Mouse (Mus musculus): Measurements from ENCODE around the gene Sh3glb1.

Sh3glb1 gene

GRCm38 (mm10) chr3:144686146-144686545 is 34.0 kb downstream of the Sh3glb1 start:
- POLR2A ChIA-PET, result interaction anchor here in 1 of 4 experiments (1.9 kb wide), 1 partner anchor 33 kb away, joined by 4 read pairs; no protein-coding TSS in a partner anchor
- CTCF ChIA-PET, result interaction anchor here in 1 of 4 experiments (1.1 kb wide), 1 partner anchor 35 kb away, joined by 3 read pairs; no protein-coding TSS in a partner anchor

GRCm38 (mm10) chr3:144683136-144683814 is 36.9 kb downstream of the Sh3glb1 start:
- POLR2A ChIA-PET, result interaction anchor here in 1 of 4 experiments (1.0 kb wide), 1 partner anchor 9 kb away, joined by 3 read pairs; no protein-coding TSS in a partner anchor
- CTCF ChIA-PET, result no interaction called here

- ChIA-PET CTCF (no interaction called here), POLR2A (interaction anchor here in 2 of 4 experiments (0.5 to 1.2 kb wide), 4 partner anchors 8 to 96 kb away, joined by 3 to 6 read pairs (median 3); no protein-coding TSS in a partner anchor)
Measured at GRCm38 (mm10) chr3:144681542-144681941, 38.6 kb downstream of the Sh3glb1 start.

GRCm38 (mm10) chr3:144679701-144680159 is 40.4 kb downstream of the Sh3glb1 start:
- ChIA-PET CTCF (interaction anchor here in 1 of 4 experiments (0.8 kb wide), 1 partner anchor 10 kb away, joined by 3 read pairs; no protein-coding TSS in a partner anchor), POLR2A (interaction anchor here in 2 of 4 experiments (1.1 to 1.9 kb wide), 2 partner anchors 9 to 36 kb away, joined by 3 to 4 read pairs; no protein-coding TSS in a partner anchor)

GRCm38 (mm10) chr3:144679137-144679536 is 41.0 kb downstream of the Sh3glb1 start:
- CTCF ChIA-PET, result no interaction called here
- POLR2A ChIA-PET, result interaction anchor here in 1 of 4 experiments (1.9 kb wide), 1 partner anchor 36 kb away, joined by 4 read pairs; no protein-coding TSS in a partner anchor

- ChIA-PET CTCF (no interaction called here), POLR2A (no interaction called here)
Measured at GRCm38 (mm10) chr3:144677751-144678150, 42.4 kb downstream of the Sh3glb1 start.

- ChIA-PET POLR2A (interaction anchor here in 1 of 4 experiments (0.9 kb wide), 1 partner anchor 12 kb away, joined by 5 read pairs; no protein-coding TSS in a partner anchor), CTCF (no interaction called here)
Measured at GRCm38 (mm10) chr3:144676249-144676648, 43.9 kb downstream of the Sh3glb1 start.

- ChIA-PET POLR2A (interaction anchor here in 1 of 4 experiments (0.7 kb wide), 1 partner anchor 446 kb away, joined by 5 read pairs; no protein-coding TSS in a partner anchor), CTCF (interaction anchor here in 1 of 4 experiments (0.7 kb wide), 1 partner anchor 309 kb away, joined by 9 read pairs; no protein-coding TSS in a partner anchor)
Measured at GRCm38 (mm10) chr3:144672016-144672415, 48.1 kb downstream of the Sh3glb1 start.

- CTCF ChIA-PET, result no interaction called here
- POLR2A ChIA-PET, result interaction anchor here in 1 of 4 experiments (0.7 kb wide), 1 partner anchor 302 kb away, joined by 3 read pairs; no protein-coding TSS in a partner anchor
Measured at GRCm38 (mm10) chr3:144669944-144670874, 49.9 kb downstream of the Sh3glb1 start.

- ChIA-PET POLR2A (interaction anchor here in 2 of 4 experiments (0.5 to 1.1 kb wide), 3 partner anchors 8 to 544 kb away, joined by 3 to 6 read pairs (median 3); no protein-coding TSS in a partner anchor), CTCF (no interaction called here)
Measured at GRCm38 (mm10) chr3:144669457-144669864, 50.7 kb downstream of the Sh3glb1 start.

GRCm38 (mm10) chr3:144668949-144669348 is 51.2 kb downstream of the Sh3glb1 start:
- CTCF ChIA-PET, result no interaction called here

GRCm38 (mm10) chr3:144668039-144668438 is 52.1 kb downstream of the Sh3glb1 start:
- CTCF ChIA-PET, result no interaction called here

More at GRCm38 (mm10) chr3:144668949-144669348, 51.2 kb downstream of the Sh3glb1 start:
- POLR2A ChIA-PET, result interaction anchor here in 1 of 4 experiments (0.5 to 1.1 kb wide), 2 partner anchors 8 to 544 kb away, joined by 3 to 6 read pairs; no protein-coding TSS in a partner anchor

GRCm38 (mm10) chr3:144664363-144665299 is 55.5 kb downstream of the Sh3glb1 start:
- CTCF ChIA-PET, result interaction anchor here in 1 of 4 experiments (0.5 kb wide), 1 partner anchor 35 kb away, joined by 3 read pairs; no protein-coding TSS in a partner anchor
- POLR2A ChIA-PET, result no interaction called here

More at GRCm38 (mm10) chr3:144668039-144668438, 52.1 kb downstream of the Sh3glb1 start:
- POLR2A ChIA-PET, result interaction anchor here in 1 of 4 experiments (0.6 kb wide), 1 partner anchor 130 kb away, joined by 3 read pairs; no protein-coding TSS in a partner anchor

- ChIA-PET POLR2A (no interaction called here), CTCF (interaction anchor here in 1 of 4 experiments (0.5 kb wide), 1 partner anchor 34 kb away, joined by 3 read pairs; no protein-coding TSS in a partner anchor)
Measured at GRCm38 (mm10) chr3:144663415-144664093, 56.6 kb downstream of the Sh3glb1 start.

GRCm38 (mm10) chr3:144662215-144662852 is 57.8 kb downstream of the Sh3glb1 start:
- CTCF ChIA-PET, result no interaction called here
- POLR2A ChIA-PET, result interaction anchor here in 2 of 4 experiments (0.5 to 1.3 kb wide), 2 partner anchors 10 to 76 kb away, joined by 4 to 6 read pairs; no protein-coding TSS in a partner anchor

- ChIA-PET POLR2A (interaction anchor here in 1 of 4 experiments (1.3 kb wide), 1 partner anchor 9 kb away, joined by 4 read pairs; no protein-coding TSS in a partner anchor), CTCF (no interaction called here)
Measured at GRCm38 (mm10) chr3:144661439-144661838, 58.7 kb downstream of the Sh3glb1 start.
